Mouse (Mus musculus) heart, postnatal 0 days (tissue): ENCODE data around the gene Mctp1.

Experiments used
- CTCF ChIP-seq: IDR thresholded peaks from 2 replicates; pipeline ENCODE4 v1.5.1; 2016; ENCODE audit warnings: antibody characterized with exemption, control low read depth, low read depth
- EP300 ChIP-seq: IDR thresholded peaks from 2 replicates; pipeline ENCODE4 v1.6.1; 2016; ENCODE audit warnings: antibody characterized with exemption, low read depth

GRCm38 (mm10) chr13:76824932-76825694, 440.8 kb downstream of the Mctp1 start:
- TF ChIP-seq CTCF (no peak), EP300 (no peak)
